Mouse (Mus musculus) hindbrain, postnatal 0 days (tissue): ENCODE data around the gene Jph4. TPM values are rescaled to one million over a fixed set of nuclear protein-coding genes. Genes with fewer than 3 reads are reported as not detected.

Experiments used
- ATAC-seq: fragments of 200-750 bp; cut with Nextera tagmentation; 2 replicates; pipeline ENCODE4 v1.8.0; 2017; ENCODE audit warnings: mild to moderate bottlenecking, moderate TSS enrichment, moderate library complexity
- DNase-seq: peaks from one replicate; pipeline ENCODE4 v3.0.0-alpha.2; 2015; ENCODE audit warnings: low spot score
- H3K27ac ChIP-seq: fragments of 300-500 bp; sonication (generic); 2 replicates; pipeline ENCODE4 v1.5.1; 2014; ENCODE audit warnings: mild to moderate bottlenecking
- H3K27me3 ChIP-seq: fragments of 300-500 bp; sonication (generic); 2 replicates; pipeline ENCODE4 v1.6.1; 2014; ENCODE audit warnings: low read length, mixed read lengths; ENCODE audit not compliant: insufficient read depth
- H3K36me3 ChIP-seq: fragments of 300-500 bp; sonication (generic); 2 replicates; pipeline ENCODE4 v1.6.1; 2014; ENCODE audit warnings: low read length, mixed read lengths; ENCODE audit not compliant: insufficient read depth
- H3K4me1 ChIP-seq: fragments of 300-500 bp; sonication (generic); 2 replicates; pipeline ENCODE4 v1.6.1; 2014; ENCODE audit warnings: antibody characterized with exemption, low read length, mixed read lengths; ENCODE audit not compliant: insufficient read depth
- H3K4me2 ChIP-seq: fragments of 300-500 bp; sonication (generic); 2 replicates; pipeline ENCODE4 v1.6.1; 2014; ENCODE audit warnings: low read depth, mild to moderate bottlenecking, low read length, moderate library complexity, mixed read lengths
- H3K4me3 ChIP-seq: fragments of 300-500 bp; sonication (generic); 2 replicates; pipeline ENCODE4 v1.5.1; 2014; ENCODE audit warnings: low read length
- H3K9ac ChIP-seq: fragments of 300-500 bp; sonication (generic); replicated peaks from 2 replicates; pipeline ENCODE4 v1.6.1; 2014; ENCODE audit warnings: mild to moderate bottlenecking, low read length, moderate library complexity, mixed read lengths
- H3K9me3 ChIP-seq: fragments of 300-500 bp; sonication (generic); 2 replicates; pipeline ENCODE4 v1.6.1; 2016; ENCODE audit warnings: low read length, mixed read lengths
- CTCF ChIP-seq: IDR thresholded peaks from 2 replicates; pipeline ENCODE4 v1.5.1; 2016; ENCODE audit warnings: antibody characterized with exemption, control low read depth, low read depth
- WGBS: fragments of 180-500 bp; shearing (Covaris S2); extraction: QIAGEN DNeasy Blood & Tissue Kit; methylation state at CpG from one replicate; pipeline ENCODE4 v1.1.7; 2014; 5-methylcytosine and 5-hydroxymethylcytosine counted together
- polyA plus RNA-seq: library from polyadenylated mRNA; unstranded; fragments of >200 nt; fragmentation: Nextera tagmentation; extraction: Ambion mirVana; gene quantifications from 2 replicates; pipeline ENCODE4 v1.2.1, GENCODE M21; 2015
- total RNA-seq: library from RNA; depleted of rRNA; stranded (reverse); fragments of >200 nt; gene quantifications from 2 replicates; pipeline ENCODE4 v1.2.3, GENCODE M21; 2014

The Jph4 gene
- total and polyA plus RNA-seq, 2 experiments from 2014 or later: 29.4 to 126 TPM

DNA sequence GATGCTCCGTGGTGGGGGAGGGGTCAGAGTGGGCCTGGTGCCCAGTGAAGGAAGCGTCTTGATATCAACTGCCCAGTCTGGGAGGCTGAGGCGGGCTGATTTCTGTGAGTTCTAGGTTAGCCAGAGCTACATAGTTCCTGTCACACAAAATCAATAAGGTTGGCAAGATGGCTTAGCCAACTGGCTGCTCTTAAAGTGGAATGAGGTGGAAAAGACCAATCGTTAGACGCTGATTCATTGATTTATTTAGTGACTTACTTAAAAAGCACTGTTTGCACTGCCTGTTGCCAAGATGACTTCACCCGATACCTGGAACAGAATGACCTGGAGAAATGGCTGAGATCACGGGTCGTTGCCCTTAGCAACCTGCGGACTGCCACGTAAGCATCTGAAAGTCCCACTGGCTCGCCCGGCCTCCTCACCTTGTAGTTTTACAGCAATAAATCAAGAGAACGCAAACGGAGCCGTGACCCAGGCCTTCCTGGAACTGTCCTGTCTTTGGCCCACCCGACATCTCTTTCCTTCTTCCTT lies 36.3 kb upstream of the Jph4 start:
- no peak overlapping the region for H3K4me3 ChIP-seq
- no peak overlapping the region for H3K9ac ChIP-seq
- H3K36me3 ChIP-seq: no peaks in the 10 kb centered on the region
- TF ChIP-seq CTCF: no peak
- ATAC-seq (no peak), DNase-seq (no peak)
- 91% methylated on average over 16 of the region's 16 CpGs for WGBS
- H3K9me3 ChIP-seq: no peaks in the 10 kb centered on the region
- H3K4me1 ChIP-seq: peaks cover 7% of the 10 kb centered on the region
- H3K27ac ChIP-seq: no peak overlapping the region
- no peaks in the 10 kb centered on the region for H3K27me3 ChIP-seq
- no peak overlapping the region for H3K4me2 ChIP-seq

DNA sequence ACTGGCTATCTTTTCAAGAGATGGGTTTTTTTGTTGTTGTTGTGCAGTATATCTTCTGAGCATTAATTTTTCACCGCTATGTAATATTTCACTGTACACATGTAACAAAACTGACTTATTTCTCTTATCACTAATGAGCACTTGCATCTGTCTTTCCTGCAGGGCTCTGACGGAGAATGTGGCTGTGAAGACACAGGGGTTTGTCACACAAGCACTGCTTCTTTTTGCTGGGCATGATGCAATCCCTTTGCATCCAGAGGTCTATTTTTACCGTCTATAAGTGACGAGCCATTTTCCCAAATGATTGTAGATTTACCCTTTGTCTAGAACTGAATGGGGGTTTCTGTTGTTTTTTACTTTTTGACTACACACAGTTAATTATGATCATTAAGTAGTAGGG lies 35.4 kb upstream of the Jph4 start:
- Histone ChIP-seq H3K4me1 (peaks cover 7% of the 10 kb centered on the region), H3K4me2 (no peak overlapping the region), H3K27ac (no peak overlapping the region), H3K4me3 (no peak overlapping the region), H3K27me3 (no peaks in the 10 kb centered on the region), H3K36me3 (no peaks in the 10 kb centered on the region), H3K9ac (no peak overlapping the region), H3K9me3 (no peaks in the 10 kb centered on the region)
- ATAC-seq (no peak), DNase-seq (no peak)
- no peak for TF ChIP-seq CTCF
- WGBS: 87% methylated on average over 4 of the region's 4 CpGs

DNA sequence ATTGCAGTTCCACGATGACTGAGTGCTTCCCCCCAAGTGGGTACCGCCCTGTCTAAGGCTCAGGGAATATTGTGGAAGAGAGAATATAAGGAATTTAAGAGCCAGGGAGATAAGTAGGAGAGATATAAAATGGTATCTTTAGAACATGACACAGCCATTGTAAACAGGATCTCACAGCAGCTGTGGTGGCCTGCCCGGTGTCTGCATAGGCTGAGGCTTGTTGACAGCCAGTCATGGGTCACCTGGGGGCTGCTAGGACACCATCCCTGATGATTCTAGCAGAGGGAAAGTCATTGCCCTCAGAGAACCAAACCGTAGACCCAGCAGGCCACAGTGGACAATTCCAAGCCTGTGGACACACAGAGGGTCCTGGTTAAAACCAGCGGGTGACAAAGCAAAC lies 34.2 kb upstream of the Jph4 start:
- no peak for ATAC-seq

DNA sequence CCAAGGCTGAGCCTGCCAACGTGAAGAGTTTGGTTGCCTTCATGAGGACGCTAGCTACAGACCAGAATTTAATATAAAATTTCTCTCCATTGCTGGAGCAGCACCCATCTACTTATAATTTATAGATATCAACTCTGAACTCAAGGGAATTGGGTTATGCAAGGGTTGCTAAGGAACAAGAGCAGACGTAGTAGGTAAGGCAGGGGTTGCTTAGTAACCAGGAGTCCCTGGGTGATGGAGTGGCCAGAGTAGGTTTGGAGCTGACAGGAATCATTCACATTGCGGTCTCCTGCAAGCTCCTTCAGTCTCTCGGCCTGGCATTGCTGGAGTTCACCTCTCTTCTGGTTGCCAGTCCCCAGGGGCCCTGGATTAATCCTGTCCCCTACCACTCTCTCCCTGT lies 32.3 kb upstream of the Jph4 start:
- no peak overlapping the region for H3K9ac ChIP-seq
- ATAC-seq (peak; percentile 78), DNase-seq (peak; percentile 60)
- no peak overlapping the region for H3K4me2 ChIP-seq
- no peaks in the 10 kb centered on the region for H3K9me3 ChIP-seq
- 51% methylated on average over 5 of the region's 5 CpGs for WGBS
- peak overlapping the region; percentile 58; the same call in 1 of the 2 replicates for H3K27ac ChIP-seq
- H3K4me3 ChIP-seq: no peak overlapping the region
- H3K36me3 ChIP-seq: no peaks in the 10 kb centered on the region
- no peak for TF ChIP-seq CTCF
- H3K4me1 ChIP-seq: peaks cover 7% of the 10 kb centered on the region
- no peaks in the 10 kb centered on the region for H3K27me3 ChIP-seq

More for the DNA sequence above, 34.2 kb upstream of the Jph4 start:
- no peaks in the 10 kb centered on the region for H3K9me3 ChIP-seq
- no peaks in the 10 kb centered on the region for H3K27me3 ChIP-seq
- WGBS: 90% methylated on average over 5 of the region's 5 CpGs
- peaks cover 7% of the 10 kb centered on the region for H3K4me1 ChIP-seq
- no peak overlapping the region for H3K4me2 ChIP-seq
- no peaks in the 10 kb centered on the region for H3K36me3 ChIP-seq
- H3K4me3 ChIP-seq: no peak overlapping the region
- DNase-seq: no peak
- no peak for TF ChIP-seq CTCF
- no peak overlapping the region for H3K9ac ChIP-seq
- H3K27ac ChIP-seq: no peak overlapping the region

DNA sequence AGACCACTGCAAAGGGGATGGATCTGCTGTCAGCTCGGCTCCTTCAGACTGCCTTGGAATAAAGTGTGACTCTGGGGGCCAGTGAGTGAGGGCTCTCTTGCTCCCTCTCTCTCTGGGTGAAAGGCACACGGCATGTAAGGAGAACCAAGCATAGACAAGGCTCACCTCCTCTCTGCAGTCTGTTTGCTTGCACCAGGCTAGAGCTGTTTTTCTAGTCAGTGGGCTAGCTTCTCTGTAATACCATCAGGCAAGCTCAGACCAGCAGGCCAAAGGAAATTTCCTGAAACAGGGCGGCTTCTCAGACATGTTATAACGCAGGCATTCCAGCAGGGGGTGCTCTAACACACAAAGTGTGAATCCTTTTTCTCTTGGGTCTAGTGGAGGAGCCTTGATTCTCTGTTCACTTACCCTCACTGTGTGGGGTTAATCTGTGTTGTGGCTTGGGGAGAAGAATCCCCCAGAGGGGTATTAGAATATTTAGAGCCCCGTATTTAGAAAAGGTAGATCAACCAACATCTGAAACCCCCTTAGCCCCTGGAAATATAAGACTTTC lies 31.7 kb upstream of the Jph4 start:
- H3K4me2 ChIP-seq: no peak overlapping the region
- ATAC-seq (peak; percentile 69; the same call in 1 of the 2 replicates), DNase-seq (peak; percentile 85)
- 27% methylated on average over 5 of the region's 5 CpGs for WGBS
- no peak overlapping the region for H3K9ac ChIP-seq
- H3K36me3 ChIP-seq: no peaks in the 10 kb centered on the region
- H3K9me3 ChIP-seq: no peaks in the 10 kb centered on the region
- H3K4me1 ChIP-seq: peaks cover 7% of the 10 kb centered on the region
- H3K4me3 ChIP-seq: no peak overlapping the region
- H3K27me3 ChIP-seq: no peaks in the 10 kb centered on the region
- TF ChIP-seq CTCF: peak; percentile 91
- H3K27ac ChIP-seq: peak overlapping the region; percentile 17; the same call in 1 of the 2 replicates

DNA sequence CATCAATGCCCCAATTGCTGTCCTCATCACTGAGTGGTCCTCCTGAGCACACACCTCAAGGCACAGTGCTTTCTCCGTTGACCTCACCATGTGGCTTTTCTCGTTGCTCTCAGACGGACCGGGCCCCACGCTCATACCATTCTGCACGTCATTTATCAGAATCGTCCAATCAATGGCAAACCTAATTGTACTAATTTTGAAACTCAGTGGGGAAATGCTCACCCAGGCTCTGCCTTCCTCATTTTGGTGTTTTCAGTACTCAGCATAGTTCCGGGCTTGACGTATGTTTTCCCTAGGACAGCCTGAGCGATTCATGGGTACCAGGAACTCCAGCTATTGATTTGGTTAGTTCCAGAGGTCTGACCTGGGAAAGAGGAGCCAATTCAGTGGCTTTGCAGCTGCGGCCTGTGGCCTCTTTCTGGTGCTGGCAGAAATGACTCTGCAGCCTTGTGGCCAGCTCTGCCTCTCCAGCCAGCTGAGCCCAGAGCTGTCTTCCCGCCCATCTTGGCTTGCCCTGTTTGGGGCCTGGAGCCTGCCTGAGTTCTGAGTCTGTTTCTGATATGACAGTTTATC lies 30.2 kb upstream of the Jph4 start:
- Histone ChIP-seq H3K9ac (no peak overlapping the region), H3K27me3 (no peaks in the 10 kb centered on the region), H3K9me3 (no peaks in the 10 kb centered on the region), H3K4me3 (no peak overlapping the region), H3K27ac (no peak overlapping the region), H3K4me1 (peaks cover 7% of the 10 kb centered on the region), H3K4me2 (no peak overlapping the region), H3K36me3 (no peaks in the 10 kb centered on the region)
- peak; percentile 28 for DNase-seq
- no peak; the same call in 1 of the 2 replicates for ATAC-seq
- no peak for TF ChIP-seq CTCF
- WGBS: 82% methylated on average over 12 of the region's 12 CpGs

DNA sequence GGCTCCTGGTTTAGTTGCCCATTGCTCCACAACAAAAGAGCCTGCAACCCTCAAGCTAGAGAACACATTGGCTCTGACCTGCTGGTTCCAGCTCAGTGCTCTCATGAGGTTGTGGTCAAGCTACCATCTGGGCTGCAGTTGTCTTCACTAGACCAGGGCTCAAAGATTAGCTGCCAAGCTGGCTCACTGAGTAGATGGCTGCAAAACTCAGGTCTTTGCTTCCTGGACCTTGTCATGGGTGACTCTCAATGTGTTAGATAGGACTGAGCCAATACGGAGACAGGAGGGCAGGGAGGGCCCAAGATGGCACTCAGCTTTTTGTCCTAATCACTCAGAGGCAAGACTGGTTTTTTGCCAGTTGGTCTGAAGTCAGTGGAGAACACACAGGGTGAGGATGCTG lies 29.6 kb upstream of the Jph4 start:
- H3K36me3 ChIP-seq: no peaks in the 10 kb centered on the region
- no peak overlapping the region for H3K4me2 ChIP-seq
- ATAC-seq: no peak
- no peak overlapping the region for H3K27ac ChIP-seq
- WGBS: 73% methylated on average over 1 of the region's 1 CpGs
- no peak overlapping the region for H3K4me3 ChIP-seq
- H3K27me3 ChIP-seq: no peaks in the 10 kb centered on the region
- no peaks in the 10 kb centered on the region for H3K9me3 ChIP-seq
- no peak for TF ChIP-seq CTCF
- H3K9ac ChIP-seq: no peak overlapping the region
- H3K4me1 ChIP-seq: peaks cover 7% of the 10 kb centered on the region
- no peak for DNase-seq
